In genomic region chr6:118064968-118065530, GRCm38 (mm10) we compare ENCODE assay signal across 8 mouse cellular contexts. TPM values are rescaled to one million over a fixed set of nuclear protein-coding genes. Genes with fewer than 3 reads are reported as not detected.
DNase-seq lines count a peak whose midpoint lies in the region; ATAC-seq and TF ChIP-seq lines count a peak whose summit lies in the region.

No protein-coding gene starts in this region.

- H3K27ac ChIP-seq in bone marrow, adult 2 months (ENCODE audit: control insufficient read depth, insufficient read depth, low read depth, low read length, poor library complexity): no peak overlapping the region
- no peak overlapping the region for H3K27ac ChIP-seq in embryonic facial prominence, embryonic 14.5 days (replicated peaks; ENCODE audit: low read depth, low read length)
- no peak overlapping the region for H3K27ac ChIP-seq in hindbrain, embryonic 10.5 days
- no peak overlapping the region for H3K27ac ChIP-seq in liver, embryonic 14.5 days
- H3K27ac ChIP-seq in neural tube, embryonic 11.5 days (ENCODE audit: low read depth, low read length): no peak overlapping the region

- no peak for TF ChIP-seq EP300 in liver, embryonic 14.5 days (IDR thresholded peaks at IDR 0.05; ENCODE audit: low read depth)

- H3K36me3 ChIP-seq in embryonic facial prominence, embryonic 14.5 days (ENCODE audit: control insufficient read depth, insufficient read depth, low read length): no peaks in the 10 kb centered on the region
- H3K36me3 ChIP-seq in hindbrain, embryonic 10.5 days: no peaks in the 10 kb centered on the region
- H3K36me3 ChIP-seq in liver, embryonic 14.5 days (replicated peaks; ENCODE audit: control insufficient read depth, insufficient read depth, low read depth): no peaks in the 10 kb centered on the region
- no peaks in the 10 kb centered on the region for H3K36me3 ChIP-seq in neural tube, embryonic 11.5 days (ENCODE audit: control insufficient read depth, insufficient read depth, low read length)

- no peak for TF ChIP-seq POLR2A in bone marrow, adult 2 months (IDR thresholded peaks at IDR 0.05; ENCODE audit: borderline replicate concordance, control insufficient read depth, low read depth, low read length)

- H3K9me3 ChIP-seq in embryonic facial prominence, embryonic 14.5 days (ENCODE audit: control insufficient read depth, low read length): no peaks in the 10 kb centered on the region
- H3K9me3 ChIP-seq in hindbrain, embryonic 10.5 days: no peaks in the 10 kb centered on the region
- no peaks in the 10 kb centered on the region for H3K9me3 ChIP-seq in liver, embryonic 14.5 days (ENCODE audit: control insufficient read depth, low read length)
- no peaks in the 10 kb centered on the region for H3K9me3 ChIP-seq in neural tube, embryonic 11.5 days (ENCODE audit: control insufficient read depth, low read length)

- no peak for ATAC-seq in embryonic facial prominence, embryonic 14.5 days (ENCODE audit: low read depth)
- ATAC-seq in liver, embryonic 14.5 days (ENCODE audit: insufficient read depth): no peak
- ATAC-seq in neural tube, embryonic 11.5 days (ENCODE audit: insufficient read depth, low FRiP score, low TSS enrichment): peak; percentile 45; the same call in 1 of the 2 replicates

- H3K4me1 ChIP-seq in bone marrow, adult 2 months (ENCODE audit: control insufficient read depth, insufficient read depth, low read length): no peaks in the 10 kb centered on the region
- H3K4me1 ChIP-seq in embryonic facial prominence, embryonic 14.5 days (ENCODE audit: control insufficient read depth, insufficient read depth, low read length): peaks cover 7% of the 10 kb centered on the region; the same call in 1 of the 2 replicates
- peaks cover 27% of the 10 kb centered on the region for H3K4me1 ChIP-seq in hindbrain, embryonic 10.5 days (replicated peaks)
- H3K4me1 ChIP-seq in liver, embryonic 14.5 days (replicated peaks; ENCODE audit: control insufficient read depth in 2 of 2, insufficient read depth in 2 of 2, low read length in 1 of 2): peaks cover 0 to 2% of the 10 kb centered on the region in 2 experiments; a peak in 1 of 4 replicates
- H3K4me1 ChIP-seq in neural tube, embryonic 11.5 days (ENCODE audit: control insufficient read depth, insufficient read depth, low read length): peaks cover 14% of the 10 kb centered on the region

- TF ChIP-seq CTCF in bone marrow, adult 2 months (IDR thresholded peaks at IDR 0.05; ENCODE audit: control insufficient read depth, insufficient read depth, low read length): peak; percentile 49; the same call in 1 of the 2 replicates
- TF ChIP-seq CTCF in liver, embryonic 14.5 days (IDR thresholded peaks at IDR 0.05; ENCODE audit: low read depth): peak; percentile 55

- DNase-seq in right cerebral cortex, postnatal 14 days: peak; percentile 72
- DNase-seq in right cerebral cortex, adult 2 months (ENCODE audit: low spot score in 2 of 2): no peak
- DNase-seq in embryonic facial prominence, embryonic 14.5 days (ENCODE audit: low spot score): peak; percentile 75
- peak; percentile 64 for DNase-seq in hindbrain, embryonic 10.5 days (ENCODE audit: low spot score)
- no peak for DNase-seq in liver, embryonic 14.5 days (ENCODE audit: low read depth in 3 of 3, low spot score in 3 of 3)
- peak; percentile 76 for DNase-seq in neural tube, embryonic 11.5 days (ENCODE audit: low spot score)
- no peak for DNase-seq in frontal cortex, postnatal 36 days (ENCODE audit: low spot score in 2 of 2)

- no peak overlapping the region for H3K9ac ChIP-seq in embryonic facial prominence, embryonic 14.5 days (ENCODE audit: low read depth, low read length)
- no peak overlapping the region for H3K9ac ChIP-seq in liver, embryonic 14.5 days (replicated peaks)
- H3K9ac ChIP-seq in neural tube, embryonic 11.5 days (ENCODE audit: low read length): no peak overlapping the region

- peaks cover 28% of the 10 kb centered on the region for H3K27me3 ChIP-seq in embryonic facial prominence, embryonic 14.5 days (replicated peaks; ENCODE audit: control insufficient read depth, insufficient read depth, low read length)
- H3K27me3 ChIP-seq in hindbrain, embryonic 10.5 days (ENCODE audit: insufficient read depth, poor library complexity, severe bottlenecking): peaks cover 45% of the 10 kb centered on the region
- peaks cover 2% of the 10 kb centered on the region for H3K27me3 ChIP-seq in liver, embryonic 14.5 days (ENCODE audit: control insufficient read depth, insufficient read depth, low read length)
- peaks cover 16% of the 10 kb centered on the region; the same call in 1 of the 2 replicates for H3K27me3 ChIP-seq in neural tube, embryonic 11.5 days (ENCODE audit: control insufficient read depth, insufficient read depth, low read length)

- WGBS in bone marrow, adult 2 months: 22% methylated on average over 7 of the region's 7 CpGs
- 11% methylated on average over 7 of the region's 7 CpGs for WGBS in embryonic facial prominence, embryonic 14.5 days
- WGBS in hindbrain, embryonic 10.5 days: 10% methylated on average over 7 of the region's 7 CpGs
- 14% methylated on average over 7 of the region's 7 CpGs for WGBS in liver, embryonic 14.5 days (ENCODE audit: insufficient replicate concordance)
- WGBS in neural tube, embryonic 11.5 days: 7% methylated on average over 7 of the region's 7 CpGs

- peak overlapping the region; percentile 57; the same call in 1 of the 2 replicates for H3K4me2 ChIP-seq in embryonic facial prominence, embryonic 14.5 days (ENCODE audit: low read depth, low read length)
- H3K4me2 ChIP-seq in liver, embryonic 14.5 days (ENCODE audit: low read depth): no peak overlapping the region
- H3K4me2 ChIP-seq in neural tube, embryonic 11.5 days (ENCODE audit: low read depth): no peak overlapping the region

- H3K4me3 ChIP-seq in bone marrow, adult 2 months (replicated peaks; ENCODE audit: control insufficient read depth, low read depth, low read length): no peak overlapping the region
- no peak overlapping the region for H3K4me3 ChIP-seq in embryonic facial prominence, embryonic 14.5 days (ENCODE audit: low read depth, low read length)
- 0 out of 2 replicates have a peak overlapping the region, but pooled peaks have one; percentile 21 for H3K4me3 ChIP-seq in hindbrain, embryonic 10.5 days
- no peak overlapping the region for H3K4me3 ChIP-seq in liver, embryonic 14.5 days (ENCODE audit: insufficient read depth in 1 of 2, low read depth in 2 of 2, low read length in 2 of 2)
- no peak overlapping the region for H3K4me3 ChIP-seq in neural tube, embryonic 11.5 days (ENCODE audit: low read depth, low read length)

RNA-seq across cellular contexts. Expression of gene Rasgef1a, which starts 53.8 kb away (rescaled TPM):
- 0.45 TPM in 1 of 2 replicates, not detected in the other for polyA plus RNA-seq in bone marrow, adult 2 months (2011; ENCODE audit: insufficient read depth, insufficient read length, low replicate concordance, missing spikeins)
- polyA plus RNA-seq in embryonic facial prominence, embryonic 14.5 days (2014; fragmentation: Nextera tagmentation; extraction: Ambion mirVana): 0.21 and 0.49 TPM in 2 replicates
- 0.06 TPM in 1 of 2 replicates, not detected in the other for polyA plus RNA-seq in hindbrain, embryonic 10.5 days (2016; fragmentation: Nextera tagmentation; extraction: Ambion mirVana)
- polyA plus RNA-seq in liver, embryonic 14.5 days (2012; rRNA removed): 0.04 TPM in 2 replicates
- polyA plus RNA-seq in liver, embryonic 14.5 days (2014; fragmentation: Nextera tagmentation; extraction: Ambion mirVana): not detected in 2 replicates
- 0.13 and 0.14 TPM in 2 replicates for polyA plus RNA-seq in neural tube, embryonic 11.5 days (2014; fragmentation: Nextera tagmentation; extraction: Ambion mirVana)

Comparison
In these comparisons a context has a peak if more than half of its experiments do, and no peak if none do; other contexts are left out.
1. DNase-seq: peak in right cerebral cortex, postnatal 14 days (single experiment), embryonic facial prominence, embryonic 14.5 days (single experiment), hindbrain, embryonic 10.5 days (single experiment) and neural tube, embryonic 11.5 days (single experiment); none in right cerebral cortex, adult 2 months (0 of 2), liver, embryonic 14.5 days (0 of 3) and frontal cortex, postnatal 36 days (0 of 2).